Mouse (Mus musculus): ENCODE data around the gene P3h4. TPM values are rescaled to one million over a fixed set of nuclear protein-coding genes. Genes with fewer than 3 reads are reported as not detected.

The P3h4 gene
- polyA plus RNA-seq (2011; ENCODE audit: insufficient read depth, insufficient read length, low read depth, missing spikeins): 13.3 and 16.8 TPM in 2 replicates

DNA sequence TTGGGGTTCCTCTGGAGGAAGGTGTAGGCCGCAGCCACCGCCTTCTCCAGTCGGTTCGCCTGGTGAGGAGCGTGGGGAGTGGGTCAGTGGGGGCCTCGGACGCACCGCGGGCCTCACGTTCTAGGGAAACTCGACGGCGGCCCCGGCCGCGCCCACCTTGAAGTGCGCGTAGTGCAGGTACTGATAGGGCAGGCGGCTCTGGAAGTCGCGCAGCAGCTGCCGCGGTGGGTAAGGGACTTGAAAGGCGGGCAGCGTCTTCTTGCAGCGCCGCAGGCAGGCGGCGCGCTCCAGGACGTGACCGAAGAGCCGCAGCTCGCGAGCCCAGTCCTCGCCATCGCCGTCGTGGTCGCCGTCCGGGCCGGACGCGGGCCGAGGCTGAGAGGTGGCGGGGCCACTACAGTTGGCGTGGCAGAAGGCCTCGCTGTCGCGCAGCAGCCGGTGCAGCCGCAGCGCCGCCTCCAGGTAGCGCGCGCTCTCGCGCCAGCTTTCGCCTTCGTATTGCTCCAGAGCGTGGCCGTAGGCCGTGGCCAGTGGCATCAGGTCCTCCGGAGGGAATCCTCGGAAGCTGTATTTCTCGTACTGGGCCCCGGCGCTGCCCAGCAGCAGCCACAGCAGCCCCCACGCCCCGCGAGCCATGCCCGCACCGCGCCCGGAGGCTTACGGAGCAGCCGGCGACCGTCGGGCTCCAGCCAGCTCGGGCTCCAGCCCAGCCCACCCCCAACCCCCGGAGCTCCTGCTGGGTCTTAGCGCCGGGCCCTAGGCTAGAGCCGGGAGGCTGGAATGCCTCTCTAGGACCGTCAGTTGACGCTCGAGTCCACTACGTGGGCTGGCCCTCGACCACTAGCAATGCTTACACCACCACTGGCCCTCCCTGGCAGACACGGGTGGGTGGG lies at the start of gene P3h4:
P3h4 (minus strand) TSS at position 816 of the 893 bp plus-strand sequence.
- Histone ChIP-seq H3K9ac (ENCODE audit: low read depth, poor library complexity, severe bottlenecking) (peak within 1 kb of the TSS; percentile 89), H3K36me3 (ENCODE audit: control insufficient read depth, insufficient read depth, low read length, poor library complexity, severe bottlenecking) (no peaks in the 10 kb centered on the region), H3K27me3 (ENCODE audit: control insufficient read depth, insufficient read depth, low read length, poor library complexity, severe bottlenecking) (no peaks in the 10 kb centered on the region), H3K9me3 (replicated peaks; ENCODE audit: control insufficient read depth, insufficient read depth, low read length, poor library complexity, severe bottlenecking) (no peaks in the 10 kb centered on the region), H3K27ac (ENCODE audit: insufficient read depth, low read length) (peak within 1 kb of the TSS; percentile 36; the same call in 1 of the 2 replicates), H3K4me1 (ENCODE audit: control insufficient read depth, insufficient read depth, low read length) (no peaks in the 10 kb centered on the region), H3K4me3 (ENCODE audit: low read depth, low read length) (peak within 1 kb of the TSS; percentile 71)
- peak; percentile 60 for TF ChIP-seq CTCF (IDR thresholded peaks at IDR 0.05; ENCODE audit: low read depth, low read length)
- TF ChIP-seq POLR2A (IDR thresholded peaks at IDR 0.05; ENCODE audit: insufficient read depth, low read length): no peak
- TF ChIP-seq EP300 (IDR thresholded peaks at IDR 0.05; ENCODE audit: insufficient read depth, low read depth, low read length): no peak

DNA sequence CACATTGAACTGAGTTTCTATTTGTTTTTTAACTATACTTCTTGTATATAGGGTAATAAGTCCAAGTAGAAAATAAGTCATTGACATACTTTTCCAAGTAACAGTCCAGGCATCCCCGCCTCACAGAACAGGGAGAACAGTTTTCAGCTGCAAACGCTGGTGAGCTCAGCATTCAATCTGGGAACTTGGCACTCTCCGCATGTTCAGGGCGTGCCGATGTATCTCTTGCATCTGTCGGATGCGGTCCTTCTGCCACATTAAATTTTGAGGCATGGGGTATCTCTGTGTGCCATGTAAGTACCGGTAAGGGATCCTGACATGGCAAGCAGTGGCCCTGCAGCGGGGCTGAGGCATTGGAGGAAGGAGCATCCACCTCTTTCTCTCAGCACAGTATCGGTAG lies 48.1 kb upstream of the P3h4 start:
- Histone ChIP-seq H3K4me3 (ENCODE audit: low read depth, low read length) (no peak overlapping the region), H3K27me3 (ENCODE audit: control insufficient read depth, insufficient read depth, low read length, poor library complexity, severe bottlenecking) (no peaks in the 10 kb centered on the region), H3K36me3 (ENCODE audit: control insufficient read depth, insufficient read depth, low read length, poor library complexity, severe bottlenecking) (peaks cover 49% of the 10 kb centered on the region), H3K9ac (ENCODE audit: low read depth, poor library complexity, severe bottlenecking) (no peak overlapping the region), H3K4me1 (ENCODE audit: control insufficient read depth, insufficient read depth, low read length) (no peaks in the 10 kb centered on the region), H3K9me3 (replicated peaks; ENCODE audit: control insufficient read depth, insufficient read depth, low read length, poor library complexity, severe bottlenecking) (no peaks in the 10 kb centered on the region), H3K27ac (ENCODE audit: insufficient read depth, low read length) (no peak overlapping the region)
- TF ChIP-seq CTCF (IDR thresholded peaks at IDR 0.05; ENCODE audit: low read depth, low read length) (no peak), EP300 (IDR thresholded peaks at IDR 0.05; ENCODE audit: insufficient read depth, low read depth, low read length) (no peak), POLR2A (IDR thresholded peaks at IDR 0.05; ENCODE audit: insufficient read depth, low read length) (no peak)

DNA sequence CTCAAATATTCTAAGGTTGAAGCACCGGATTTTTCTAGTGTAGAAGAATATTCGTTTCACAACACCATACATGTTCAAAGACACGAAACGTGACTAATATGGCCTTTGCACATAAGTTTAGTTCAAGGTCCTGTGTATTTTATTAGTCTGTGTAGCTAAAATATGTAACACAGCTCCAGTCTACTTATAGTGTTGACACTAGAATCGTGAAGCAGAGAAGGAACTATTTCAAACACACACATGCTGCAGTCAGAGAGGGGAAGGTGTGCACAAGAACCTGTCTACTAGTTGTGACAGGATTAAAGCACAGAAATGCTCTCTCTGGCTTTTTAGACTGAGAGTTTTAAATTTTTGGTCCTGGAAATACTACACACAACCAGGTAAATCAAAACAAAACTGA lies 43.1 kb upstream of the P3h4 start:
- Histone ChIP-seq H3K4me3 (ENCODE audit: low read depth, low read length) (no peak overlapping the region), H3K36me3 (ENCODE audit: control insufficient read depth, insufficient read depth, low read length, poor library complexity, severe bottlenecking) (peaks cover 25% of the 10 kb centered on the region), H3K9ac (ENCODE audit: low read depth, poor library complexity, severe bottlenecking) (no peak overlapping the region), H3K27me3 (ENCODE audit: control insufficient read depth, insufficient read depth, low read length, poor library complexity, severe bottlenecking) (no peaks in the 10 kb centered on the region), H3K4me1 (ENCODE audit: control insufficient read depth, insufficient read depth, low read length) (no peaks in the 10 kb centered on the region), H3K9me3 (replicated peaks; ENCODE audit: control insufficient read depth, insufficient read depth, low read length, poor library complexity, severe bottlenecking) (no peaks in the 10 kb centered on the region), H3K27ac (ENCODE audit: insufficient read depth, low read length) (no peak overlapping the region)
- no peak for TF ChIP-seq CTCF (IDR thresholded peaks at IDR 0.05; ENCODE audit: low read depth, low read length)
- TF ChIP-seq POLR2A (IDR thresholded peaks at IDR 0.05; ENCODE audit: insufficient read depth, low read length): no peak
- TF ChIP-seq EP300 (IDR thresholded peaks at IDR 0.05; ENCODE audit: insufficient read depth, low read depth, low read length): no peak

DNA sequence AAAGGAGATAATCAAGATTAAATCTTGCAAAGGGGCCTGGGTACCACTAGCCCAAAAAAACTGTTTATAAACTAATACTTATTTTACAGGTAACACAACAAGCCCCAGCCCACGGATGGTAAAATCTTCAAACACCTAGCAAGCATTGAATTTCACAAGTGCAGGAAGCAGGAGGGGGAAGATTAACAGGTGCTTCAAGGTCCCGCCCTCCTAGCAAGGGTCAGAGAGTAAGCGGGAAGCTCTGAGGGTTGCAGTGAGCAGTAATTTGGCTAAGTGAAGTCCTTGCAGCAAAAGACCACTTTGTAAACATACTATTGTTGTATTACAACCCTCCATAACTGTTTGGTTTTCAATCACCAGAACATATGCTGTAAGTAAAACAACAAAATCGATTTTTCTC lies 42.6 kb upstream of the P3h4 start:
- Histone ChIP-seq H3K4me3 (ENCODE audit: low read depth, low read length) (no peak overlapping the region), H3K9ac (ENCODE audit: low read depth, poor library complexity, severe bottlenecking) (no peak overlapping the region), H3K36me3 (ENCODE audit: control insufficient read depth, insufficient read depth, low read length, poor library complexity, severe bottlenecking) (peaks cover 20% of the 10 kb centered on the region), H3K27ac (ENCODE audit: insufficient read depth, low read length) (no peak overlapping the region), H3K4me1 (ENCODE audit: control insufficient read depth, insufficient read depth, low read length) (no peaks in the 10 kb centered on the region), H3K9me3 (replicated peaks; ENCODE audit: control insufficient read depth, insufficient read depth, low read length, poor library complexity, severe bottlenecking) (no peaks in the 10 kb centered on the region), H3K27me3 (ENCODE audit: control insufficient read depth, insufficient read depth, low read length, poor library complexity, severe bottlenecking) (no peaks in the 10 kb centered on the region)
- TF ChIP-seq EP300 (IDR thresholded peaks at IDR 0.05; ENCODE audit: insufficient read depth, low read depth, low read length): no peak
- no peak for TF ChIP-seq POLR2A (IDR thresholded peaks at IDR 0.05; ENCODE audit: insufficient read depth, low read length)
- no peak for TF ChIP-seq CTCF (IDR thresholded peaks at IDR 0.05; ENCODE audit: low read depth, low read length)

DNA sequence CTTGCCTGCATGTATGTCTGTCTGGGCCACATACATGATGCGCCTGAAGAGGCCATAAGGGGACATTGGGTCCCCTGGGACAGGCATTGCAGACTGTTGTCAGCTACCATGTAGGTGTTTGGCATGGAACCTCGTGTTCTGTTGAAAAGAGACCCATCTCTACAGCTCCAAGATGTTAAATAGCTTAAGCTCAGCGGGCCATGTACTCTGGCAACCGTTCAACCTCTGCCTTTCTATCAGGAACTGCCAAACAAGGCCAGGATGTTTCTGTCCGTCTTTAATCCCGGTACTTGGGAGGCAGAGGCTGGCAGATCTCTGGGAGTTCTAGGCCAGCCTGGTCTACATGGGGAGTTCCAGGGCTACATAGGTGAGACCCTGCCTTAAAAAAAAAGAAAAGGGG lies 28.0 kb upstream of the P3h4 start:
- H3K36me3 ChIP-seq (ENCODE audit: control insufficient read depth, insufficient read depth, low read length, poor library complexity, severe bottlenecking): no peaks in the 10 kb centered on the region
- H3K4me3 ChIP-seq (ENCODE audit: low read depth, low read length): no peak overlapping the region
- no peaks in the 10 kb centered on the region for H3K27me3 ChIP-seq (ENCODE audit: control insufficient read depth, insufficient read depth, low read length, poor library complexity, severe bottlenecking)
- H3K4me1 ChIP-seq (ENCODE audit: control insufficient read depth, insufficient read depth, low read length): peaks cover 3% of the 10 kb centered on the region
- H3K9ac ChIP-seq (ENCODE audit: low read depth, poor library complexity, severe bottlenecking): no peak overlapping the region
- TF ChIP-seq POLR2A (IDR thresholded peaks at IDR 0.05; ENCODE audit: insufficient read depth, low read length) (no peak), EP300 (IDR thresholded peaks at IDR 0.05; ENCODE audit: insufficient read depth, low read depth, low read length) (no peak), CTCF (IDR thresholded peaks at IDR 0.05; ENCODE audit: low read depth, low read length) (no peak)
- no peak overlapping the region for H3K27ac ChIP-seq (ENCODE audit: insufficient read depth, low read length)
- no peaks in the 10 kb centered on the region for H3K9me3 ChIP-seq (replicated peaks; ENCODE audit: control insufficient read depth, insufficient read depth, low read length, poor library complexity, severe bottlenecking)

DNA sequence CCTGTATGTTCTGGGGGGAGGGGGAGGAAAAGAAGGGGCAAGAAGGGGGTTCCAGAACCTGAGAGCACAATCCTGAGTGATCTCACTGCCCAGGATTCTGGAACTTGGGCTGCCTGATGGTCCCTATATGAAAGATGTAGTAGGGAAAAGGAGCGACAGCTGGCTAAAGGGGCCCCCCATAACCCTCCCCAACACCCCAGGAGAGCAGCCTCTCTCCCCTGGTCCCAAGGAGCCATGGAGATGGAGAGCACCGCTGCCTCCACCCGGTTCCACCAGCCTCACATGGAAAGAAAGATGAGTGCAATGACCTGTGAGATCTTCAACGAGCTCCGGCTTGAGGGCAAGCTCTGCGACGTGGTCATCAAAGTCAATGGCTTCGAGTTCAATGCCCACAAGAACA lies 27.2 kb upstream of the P3h4 start, which contains the start of the genes Nt5c3b and Klhl10:
Nt5c3b (minus strand) TSS at position 12 of the 400 bp plus-strand sequence.
Klhl10 (plus strand) TSS at position 121 of the 400 bp plus-strand sequence.
- H3K27me3 ChIP-seq (ENCODE audit: control insufficient read depth, insufficient read depth, low read length, poor library complexity, severe bottlenecking): no peaks in the 10 kb centered on the region
- TF ChIP-seq POLR2A (IDR thresholded peaks at IDR 0.05; ENCODE audit: insufficient read depth, low read length) (no peak), EP300 (IDR thresholded peaks at IDR 0.05; ENCODE audit: insufficient read depth, low read depth, low read length) (no peak), CTCF (IDR thresholded peaks at IDR 0.05; ENCODE audit: low read depth, low read length) (no peak)
- H3K9me3 ChIP-seq (replicated peaks; ENCODE audit: control insufficient read depth, insufficient read depth, low read length, poor library complexity, severe bottlenecking): no peaks in the 10 kb centered on the region
- H3K27ac ChIP-seq (ENCODE audit: insufficient read depth, low read length): no peak within 1 kb of the TSS
- H3K36me3 ChIP-seq (ENCODE audit: control insufficient read depth, insufficient read depth, low read length, poor library complexity, severe bottlenecking): no peaks in the 10 kb centered on the region
- H3K4me3 ChIP-seq (ENCODE audit: low read depth, low read length): peak within 1 kb of the TSS; percentile 73
- peak within 1 kb of the TSS; percentile 72 for H3K9ac ChIP-seq (ENCODE audit: low read depth, poor library complexity, severe bottlenecking)
- peaks cover 3% of the 10 kb centered on the region for H3K4me1 ChIP-seq (ENCODE audit: control insufficient read depth, insufficient read depth, low read length)
